Mouse (Mus musculus) kidney, postnatal 0 days (tissue): ENCODE data around the gene Coasy. TPM values are rescaled to one million over a fixed set of nuclear protein-coding genes. Genes with fewer than 3 reads are reported as not detected.

Source experiments
- ATAC-seq: fragments of 200-750 bp; cut with Nextera tagmentation; replicated peaks from 2 replicates; pipeline ENCODE4 v1.8.0; 2017; ENCODE audit warnings: low read depth, moderate number of reproducible peaks, moderate TSS enrichment, moderate library complexity; ENCODE audit not compliant: low FRiP score
- DNase-seq: peaks from one replicate; pipeline ENCODE4 v3.0.0-alpha.2; 2016; ENCODE audit warnings: low spot score
- H3K27ac ChIP-seq: fragments of 300-500 bp; sonication (generic); 2 replicates; pipeline ENCODE4 v1.5.1; 2014; ENCODE audit warnings: mild to moderate bottlenecking
- H3K27me3 ChIP-seq: fragments of 300-500 bp; sonication (generic); 2 replicates; pipeline ENCODE4 v1.6.1; 2014; ENCODE audit warnings: low read length, mixed read lengths; ENCODE audit not compliant: insufficient read depth
- H3K36me3 ChIP-seq: fragments of 300-500 bp; sonication (generic); 2 replicates; pipeline ENCODE4 v1.6.1; 2014; ENCODE audit warnings: low read length, mixed read lengths; ENCODE audit not compliant: insufficient read depth
- H3K4me1 ChIP-seq: fragments of 300-500 bp; sonication (generic); replicated peaks from 2 replicates; pipeline ENCODE4 v1.6.1; 2014; ENCODE audit warnings: antibody characterized with exemption, low read length, mixed read lengths; ENCODE audit not compliant: insufficient read depth
- H3K4me2 ChIP-seq: fragments of 300-500 bp; sonication (generic); 2 replicates; pipeline ENCODE4 v1.6.1; 2014; ENCODE audit warnings: mild to moderate bottlenecking, low read length, moderate library complexity, mixed read lengths
- H3K4me3 ChIP-seq: fragments of 300-500 bp; sonication (generic); replicated peaks from 2 replicates; pipeline ENCODE4 v1.5.1; 2014; ENCODE audit warnings: low read depth, low read length
- H3K9ac ChIP-seq: fragments of 300-500 bp; sonication (generic); 2 replicates; pipeline ENCODE4 v1.6.1; 2014; ENCODE audit warnings: low read depth, low read length
- H3K9me3 ChIP-seq: fragments of 300-500 bp; sonication (generic); replicated peaks from 2 replicates; pipeline ENCODE4 v1.6.1; 2016; ENCODE audit warnings: low read length, inconsistent platforms, mixed read lengths
- CTCF ChIP-seq: IDR thresholded peaks from 2 replicates; pipeline ENCODE4 v1.5.1; 2016; ENCODE audit warnings: antibody characterized with exemption, low read depth, mild to moderate bottlenecking, moderate library complexity
- WGBS: fragments of 180-500 bp; shearing (Covaris S2); extraction: QIAGEN DNeasy Blood & Tissue Kit; methylation state at CpG from one replicate; pipeline ENCODE4 v1.1.7; 2014; 5-methylcytosine and 5-hydroxymethylcytosine counted together
- polyA plus RNA-seq: library from polyadenylated mRNA; unstranded; fragments of >200 nt; fragmentation: Nextera tagmentation; extraction: Ambion mirVana; gene quantifications from 2 replicates; pipeline ENCODE4 v1.2.1, GENCODE M21; 2015

Gene Coasy
- polyA plus RNA-seq, 1 experiment from 2014 or later = 55.3 TPM

DNA sequence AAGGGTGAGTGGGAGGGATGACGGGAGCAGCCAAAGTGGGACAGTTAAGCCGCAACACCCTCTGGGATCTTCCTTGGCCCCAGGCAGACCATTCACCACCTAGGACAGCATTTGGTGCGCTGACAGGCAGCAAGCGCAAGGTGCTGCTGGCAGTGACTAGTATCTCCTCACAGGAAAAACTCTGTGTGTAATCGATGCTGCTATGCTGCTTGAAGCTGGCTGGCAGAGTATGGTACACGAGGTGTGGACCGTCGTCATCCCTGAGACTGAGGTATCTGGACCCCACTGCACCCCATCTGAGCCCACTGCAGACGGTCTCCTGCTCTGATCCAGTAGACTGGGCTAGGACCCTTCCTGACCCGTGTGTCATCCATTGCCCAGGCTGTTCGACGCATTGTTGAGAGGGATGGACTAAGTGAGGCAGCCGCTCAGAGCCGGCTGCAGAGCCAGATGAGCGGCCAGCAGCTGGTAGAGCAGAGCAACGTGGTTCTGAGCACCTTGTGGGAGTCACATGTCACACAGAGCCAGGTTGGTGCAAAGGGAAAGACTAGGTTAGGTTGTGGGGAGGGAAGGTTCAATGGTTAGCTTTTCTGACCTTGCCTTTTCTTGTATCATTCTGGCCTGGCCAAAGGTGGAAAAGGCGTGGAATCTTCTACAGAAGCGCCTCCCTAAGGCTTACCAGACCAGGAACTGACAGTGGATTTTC, 3.4 kb downstream of the Coasy start:
- ATAC-seq (no peak), DNase-seq (no peak)
- H3K4me1 ChIP-seq = peaks cover 26% of the 10 kb centered on the region
- no peaks in the 10 kb centered on the region for H3K9me3 ChIP-seq
- H3K27me3 ChIP-seq = no peaks in the 10 kb centered on the region
- peak overlapping the region; percentile 88 for H3K27ac ChIP-seq
- H3K4me3 ChIP-seq = no peak overlapping the region
- H3K9ac ChIP-seq = no peak overlapping the region
- 92% methylated on average over 18 of the region's 18 CpGs for WGBS
- H3K36me3 ChIP-seq = peaks cover 26% of the 10 kb centered on the region
- TF ChIP-seq CTCF = no peak
- H3K4me2 ChIP-seq = no peak overlapping the region

GRCm38 (mm10) chr11:101086323-101086674, 3.9 kb downstream of the Coasy start:
- no peak for TF ChIP-seq CTCF
- no peak for DNase-seq
- Histone ChIP-seq H3K9ac (peak overlapping the region; percentile 81; the same call in 1 of the 2 replicates), H3K4me2 (peak overlapping the region; percentile 96), H3K27ac (peak overlapping the region; percentile 88), H3K27me3 (no peaks in the 10 kb centered on the region), H3K4me3 (peak overlapping the region; percentile 64; the same call in 1 of the 2 replicates), H3K4me1 (peaks cover 26% of the 10 kb centered on the region), H3K9me3 (no peaks in the 10 kb centered on the region), H3K36me3 (peaks cover 31% of the 10 kb centered on the region)
- WGBS = 79% methylated on average over 6 of the region's 6 CpGs
- ATAC-seq = no peak

DNA sequence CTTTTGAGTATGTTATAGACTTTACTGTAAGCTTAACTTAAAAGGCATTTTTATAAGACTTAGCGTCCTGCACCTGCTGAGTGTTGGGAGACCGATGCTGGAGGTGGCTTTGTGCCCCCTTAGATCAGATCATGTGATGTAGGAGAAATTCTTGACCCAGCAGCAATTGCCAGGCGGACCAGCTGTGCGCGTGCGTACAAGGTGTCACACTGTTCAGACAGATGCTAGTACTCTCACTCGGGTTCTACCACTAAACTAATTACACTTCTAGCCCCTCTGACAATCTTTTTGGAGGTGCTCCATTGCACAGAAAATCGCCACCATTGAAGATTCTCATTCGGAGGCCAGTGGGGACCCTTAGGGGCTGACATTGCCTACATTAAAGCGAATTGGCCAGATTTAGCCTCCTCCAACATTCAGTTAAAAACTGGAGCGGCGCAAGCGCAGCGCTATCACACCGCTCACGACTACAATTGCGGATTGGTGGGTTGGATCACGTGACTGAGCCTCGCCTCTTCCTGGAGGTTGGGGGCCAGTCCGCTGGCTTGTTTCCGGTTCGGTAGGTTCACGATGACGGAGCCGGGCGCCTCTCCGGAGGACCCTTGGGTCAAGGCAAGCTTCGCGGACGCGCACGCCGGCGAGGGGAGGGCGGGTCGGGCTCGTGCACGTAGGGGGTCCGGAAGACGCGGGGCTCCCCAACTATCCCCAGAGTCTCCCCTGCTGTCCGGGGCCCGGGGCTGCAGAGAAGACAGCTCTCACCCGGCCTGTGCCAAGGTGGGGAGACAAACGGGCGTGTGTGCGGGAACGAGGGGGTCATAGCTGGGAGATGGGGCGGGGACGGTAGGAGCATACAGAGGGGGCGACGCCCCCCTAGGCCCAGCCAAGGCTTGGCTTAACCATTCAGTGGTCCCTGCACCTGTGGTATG, 4.7 kb downstream of the Coasy start, which contains the start of gene Mlx:
Gene Mlx, plus strand, starts transcription at position 522 of the 926 bp plus-strand sequence.
- H3K4me1 ChIP-seq = peaks cover 20% of the 10 kb centered on the region
- H3K4me2 ChIP-seq = peak within 1 kb of the TSS; percentile 96
- H3K27me3 ChIP-seq = no peaks in the 10 kb centered on the region
- H3K9ac ChIP-seq = peak within 1 kb of the TSS; percentile 81
- ATAC-seq (peak; percentile 78), DNase-seq (peak; percentile 97)
- no peak for TF ChIP-seq CTCF
- peak within 1 kb of the TSS; percentile 64 for H3K4me3 ChIP-seq
- H3K9me3 ChIP-seq = no peaks in the 10 kb centered on the region
- 1% methylated on average over 52 of the region's 52 CpGs for WGBS
- peaks cover 38% of the 10 kb centered on the region for H3K36me3 ChIP-seq
- H3K27ac ChIP-seq = peak within 1 kb of the TSS; percentile 88

DNA sequence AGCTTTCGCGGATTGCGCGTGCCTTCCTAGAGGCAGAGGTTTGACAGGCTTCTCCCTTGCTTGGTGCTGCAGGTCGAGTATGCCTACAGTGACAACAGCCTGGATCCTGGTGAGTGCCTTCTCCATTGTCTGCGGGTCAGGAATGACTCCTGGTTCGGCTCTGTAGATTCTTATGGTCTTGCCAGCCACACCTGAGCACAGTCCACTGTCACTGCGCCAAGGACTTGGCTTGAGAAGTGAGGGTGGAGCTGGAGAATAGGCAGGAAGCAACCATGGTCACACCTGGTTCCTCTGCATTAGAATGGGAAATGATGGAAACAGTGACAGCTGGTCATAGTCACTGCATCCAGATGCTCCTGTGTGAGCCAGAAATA, 5.3 kb downstream of the Coasy start:
- no peak for TF ChIP-seq CTCF
- Histone ChIP-seq H3K9ac (peak overlapping the region; percentile 81), H3K4me1 (peaks cover 20% of the 10 kb centered on the region), H3K9me3 (no peaks in the 10 kb centered on the region), H3K27ac (peak overlapping the region; percentile 88), H3K36me3 (peaks cover 44% of the 10 kb centered on the region), H3K4me3 (peak overlapping the region; percentile 64), H3K4me2 (peak overlapping the region; percentile 96), H3K27me3 (no peaks in the 10 kb centered on the region)
- WGBS = 6% methylated on average over 8 of the region's 8 CpGs
- DNase-seq = no peak
- ATAC-seq = peak; percentile 12; the same call in 1 of the 2 replicates

- peaks cover 42% of the 10 kb centered on the region for H3K36me3 ChIP-seq
- H3K9ac ChIP-seq = no peak overlapping the region
- peaks cover 13% of the 10 kb centered on the region for H3K4me1 ChIP-seq
- no peak overlapping the region for H3K4me2 ChIP-seq
- no peaks in the 10 kb centered on the region for H3K27me3 ChIP-seq
- no peaks in the 10 kb centered on the region for H3K9me3 ChIP-seq
- TF ChIP-seq CTCF = no peak
- H3K27ac ChIP-seq = no peak overlapping the region
- no peak for ATAC-seq
- no peak overlapping the region for H3K4me3 ChIP-seq
- 88% methylated on average over 1 of the region's 1 CpGs for WGBS
- no peak for DNase-seq
Observed at GRCm38 (mm10) chr11:101089931-101090330, 7.6 kb downstream of the Coasy start.

- peaks cover 63% of the 10 kb centered on the region for H3K36me3 ChIP-seq
- WGBS = 1% methylated on average over 18 of the region's 18 CpGs
- TF ChIP-seq CTCF = no peak
- no peaks in the 10 kb centered on the region for H3K9me3 ChIP-seq
- peak overlapping the region; percentile 84 for H3K4me2 ChIP-seq
- no peak for DNase-seq
- ATAC-seq = no peak; the same call in 1 of the 2 replicates
- H3K27me3 ChIP-seq = no peaks in the 10 kb centered on the region
- H3K4me3 ChIP-seq = peak overlapping the region; percentile 62
- no peaks in the 10 kb centered on the region; the same call in 1 of the 2 replicates for H3K4me1 ChIP-seq
- H3K9ac ChIP-seq = peak overlapping the region; percentile 69
- H3K27ac ChIP-seq = peak overlapping the region; percentile 96
Observed at GRCm38 (mm10) chr11:101094930-101095313, 12.6 kb downstream of the Coasy start.
